Mouse (Mus musculus) hindbrain, embryonic 15.5 days (tissue): Measurements from ENCODE around the gene Cdsn. TPM values are rescaled to one million over a fixed set of nuclear protein-coding genes. Genes with fewer than 3 reads are reported as not detected.

Experiments used
- ATAC-seq: fragments of 200-750 bp; cut with Nextera tagmentation; 2 replicates; pipeline ENCODE4 v1.8.0; 2017; ENCODE audit warnings: low read depth, moderate number of reproducible peaks, moderate TSS enrichment; ENCODE audit not compliant: low FRiP score
- H3K27ac ChIP-seq: fragments of 300-500 bp; sonication (generic); replicated peaks from 2 replicates; pipeline ENCODE4 v1.5.1; 2015; ENCODE audit warnings: mild to moderate bottlenecking, inconsistent platforms
- H3K27me3 ChIP-seq: fragments of 300-500 bp; sonication (generic); 2 replicates; pipeline ENCODE4 v1.6.1; 2015; ENCODE audit warnings: control low read depth, inconsistent platforms
- H3K36me3 ChIP-seq: fragments of 300-500 bp; sonication (generic); 2 replicates; pipeline ENCODE4 v1.6.1; 2015; ENCODE audit warnings: control low read depth, inconsistent platforms
- H3K4me1 ChIP-seq: fragments of 300-500 bp; sonication (generic); replicated peaks from 2 replicates; pipeline ENCODE4 v1.6.1; 2015; ENCODE audit warnings: control low read depth, inconsistent platforms
- H3K4me2 ChIP-seq: fragments of 300-500 bp; sonication (generic); 2 replicates; pipeline ENCODE4 v1.6.1; 2015; ENCODE audit warnings: moderate library complexity, mild to moderate bottlenecking, inconsistent platforms
- H3K4me3 ChIP-seq: fragments of 300-500 bp; sonication (generic); 2 replicates; pipeline ENCODE4 v1.5.1; 2015; ENCODE audit warnings: mild to moderate bottlenecking, inconsistent platforms
- H3K9ac ChIP-seq: fragments of 300-500 bp; sonication (generic); 2 replicates; pipeline ENCODE4 v1.6.1; 2015; ENCODE audit warnings: inconsistent platforms
- H3K9me3 ChIP-seq: fragments of 300-500 bp; sonication (generic); 2 replicates; pipeline ENCODE4 v1.6.1; 2016; ENCODE audit warnings: control low read depth, inconsistent platforms
- WGBS: fragments of 180-500 bp; shearing (Covaris S2); methylation state at CpG from one replicate; pipeline ENCODE4 v1.1.7; 2015; 5-methylcytosine and 5-hydroxymethylcytosine counted together
- polyA plus RNA-seq: library from polyadenylated mRNA; unstranded; fragments of >200 nt; fragmentation: Nextera tagmentation; extraction: Ambion mirVana; gene quantifications from 2 replicates; pipeline ENCODE4 v1.2.1, GENCODE M21; 2015

Gene Cdsn
- polyA plus RNA-seq, 1 experiment from 2014 or later: 0.14 TPM

GRCm38 (mm10) chr17:35513886-35514285, 38.0 kb upstream of the Cdsn start:
- no peak overlapping the region for H3K4me3 ChIP-seq
- ATAC-seq: no peak
- H3K27me3 ChIP-seq: 0 out of 2 replicates have a peak, but pooled peaks cover 3% of the 10 kb centered on the region
- H3K27ac ChIP-seq: no peak overlapping the region
- no peak overlapping the region for H3K4me2 ChIP-seq
- peaks cover 20% of the 10 kb centered on the region for H3K4me1 ChIP-seq
- H3K9me3 ChIP-seq: no peaks in the 10 kb centered on the region
- H3K36me3 ChIP-seq: no peaks in the 10 kb centered on the region
- H3K9ac ChIP-seq: no peak overlapping the region
- 17% methylated on average over 2 of the region's 2 CpGs for WGBS

DNA sequence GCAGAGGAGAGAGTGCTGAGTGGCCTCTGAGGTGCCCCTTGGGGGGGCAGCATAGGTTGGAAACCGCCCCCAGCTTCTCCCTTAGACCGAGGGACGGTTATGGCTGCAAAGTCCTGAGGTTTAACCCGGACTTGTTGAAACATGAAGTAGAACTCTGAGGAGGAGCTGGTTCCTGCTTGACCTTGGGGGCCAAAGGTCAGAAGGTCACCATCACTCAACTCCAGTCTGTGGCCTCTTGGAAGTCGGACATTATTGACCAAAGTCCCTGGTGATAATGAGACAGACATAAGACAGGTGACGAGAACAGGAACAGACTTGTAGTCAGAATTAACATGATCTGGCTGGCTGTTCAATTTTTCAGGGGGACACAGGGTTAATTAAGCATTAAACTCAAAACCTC, 37.2 kb upstream of the Cdsn start:
- ATAC-seq: no peak
- Histone ChIP-seq H3K36me3 (no peaks in the 10 kb centered on the region), H3K9me3 (no peaks in the 10 kb centered on the region), H3K27me3 (no peaks in the 10 kb centered on the region), H3K27ac (no peak overlapping the region), H3K4me2 (peak overlapping the region; percentile 64), H3K4me3 (peak overlapping the region; percentile 71; the same call in 1 of the 2 replicates), H3K9ac (no peak overlapping the region), H3K4me1 (peaks cover 20% of the 10 kb centered on the region)
- 39% methylated on average over 6 of the region's 6 CpGs for WGBS

GRCm38 (mm10) chr17:35515911-35516640, 35.9 kb upstream of the Cdsn start:
- Histone ChIP-seq H3K4me3 (peak overlapping the region; percentile 71), H3K27me3 (no peaks in the 10 kb centered on the region), H3K9ac (peak overlapping the region; percentile 43), H3K4me1 (peaks cover 20% of the 10 kb centered on the region), H3K9me3 (no peaks in the 10 kb centered on the region), H3K4me2 (peak overlapping the region; percentile 64), H3K36me3 (no peaks in the 10 kb centered on the region), H3K27ac (no peak overlapping the region)
- peak; percentile 12 for ATAC-seq
- 5% methylated on average over 25 of the region's 25 CpGs for WGBS

DNA sequence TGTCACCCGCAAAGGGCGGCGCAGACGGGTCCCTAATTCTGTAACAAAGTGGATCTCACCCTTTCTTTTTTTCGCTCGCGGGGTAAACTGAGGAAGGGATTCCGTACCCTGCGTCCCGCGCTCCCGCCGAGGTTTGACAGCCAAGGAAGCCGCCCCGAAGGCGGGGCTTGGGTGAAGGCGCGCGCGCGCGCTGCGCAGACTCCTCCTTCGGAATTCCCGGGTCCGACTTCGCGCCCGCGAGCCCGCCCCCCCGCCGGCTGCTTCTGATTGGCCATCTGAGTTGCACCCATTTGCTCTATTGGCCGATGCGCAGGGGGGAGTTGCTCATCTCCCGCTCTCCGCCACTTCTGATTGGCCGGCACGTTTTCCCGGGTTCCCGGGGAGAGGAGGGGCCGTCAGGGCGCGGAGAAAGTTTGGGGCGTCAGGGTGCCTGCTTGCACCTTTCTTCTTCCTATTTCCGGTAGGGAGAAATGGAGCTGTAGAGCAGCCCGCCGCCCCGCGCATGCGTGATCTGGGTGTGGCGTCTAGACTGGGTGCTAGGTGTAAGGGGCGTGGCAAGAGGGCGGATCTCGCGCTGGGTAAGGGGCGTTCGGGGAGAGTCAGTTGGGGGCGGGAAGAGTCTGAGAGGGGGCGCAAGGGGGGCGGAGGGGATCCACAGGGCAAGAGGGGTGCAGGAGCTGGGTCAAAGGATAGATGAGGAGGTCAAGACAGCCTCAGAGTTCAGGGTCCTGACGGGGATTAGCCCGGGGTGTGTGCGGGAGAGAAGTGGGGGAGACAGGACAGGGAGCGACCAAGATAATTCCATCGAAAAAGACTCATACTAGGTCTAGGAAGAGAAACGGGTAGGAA, 35.1 kb upstream of the Cdsn start, which contains the start of the genes Tcf19 and Cchcr1:
Gene Tcf19, minus strand, starts transcription at position 173 of the 849 bp plus-strand sequence.
Gene Cchcr1, plus strand, starts transcription at position 449 of the 849 bp plus-strand sequence.
- H3K4me1 ChIP-seq: peaks cover 20% of the 10 kb centered on the region
- under 1% methylated on average over 67 of the region's 67 CpGs for WGBS
- H3K4me2 ChIP-seq: peak within 1 kb of the TSS; percentile 64
- peak within 1 kb of the TSS; percentile 43 for H3K9ac ChIP-seq
- H3K4me3 ChIP-seq: peak within 1 kb of the TSS; percentile 71
- peak; percentile 96 for ATAC-seq
- H3K36me3 ChIP-seq: no peaks in the 10 kb centered on the region
- H3K9me3 ChIP-seq: no peaks in the 10 kb centered on the region
- no peak within 1 kb of the TSS for H3K27ac ChIP-seq
- no peaks in the 10 kb centered on the region for H3K27me3 ChIP-seq

DNA sequence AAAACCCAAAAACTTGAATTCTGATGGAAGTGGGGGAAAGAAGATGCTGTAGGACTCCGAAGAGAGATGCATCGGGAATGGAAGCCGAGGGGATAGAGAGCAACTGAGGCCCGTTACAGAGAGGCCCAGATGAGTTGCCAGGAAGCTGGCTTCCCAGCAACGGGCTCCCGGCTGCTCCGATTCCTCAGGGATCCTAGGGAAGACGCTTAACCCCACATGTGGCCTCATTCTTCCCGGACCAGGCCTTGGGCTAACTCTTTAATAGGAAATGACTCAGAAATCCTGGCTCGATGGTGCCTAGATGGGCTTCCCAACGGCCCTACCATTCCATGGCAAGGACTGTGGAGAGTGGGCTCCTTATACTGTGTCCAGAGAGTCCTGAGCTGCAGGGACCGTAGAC, 34.4 kb upstream of the Cdsn start:
- no peaks in the 10 kb centered on the region for H3K36me3 ChIP-seq
- no peak for ATAC-seq
- H3K9ac ChIP-seq: peak overlapping the region; percentile 35
- no peak overlapping the region for H3K27ac ChIP-seq
- peak overlapping the region; percentile 64 for H3K4me2 ChIP-seq
- 6% methylated on average over 12 of the region's 12 CpGs for WGBS
- H3K4me1 ChIP-seq: peaks cover 20% of the 10 kb centered on the region
- peak overlapping the region; percentile 71 for H3K4me3 ChIP-seq
- H3K9me3 ChIP-seq: no peaks in the 10 kb centered on the region
- H3K27me3 ChIP-seq: no peaks in the 10 kb centered on the region

- H3K27me3 ChIP-seq: no peaks in the 10 kb centered on the region
- no peak overlapping the region for H3K9ac ChIP-seq
- no peaks in the 10 kb centered on the region for H3K4me1 ChIP-seq
- 76% methylated on average over 9 of the region's 9 CpGs for WGBS
- no peak overlapping the region for H3K4me2 ChIP-seq
- no peaks in the 10 kb centered on the region for H3K9me3 ChIP-seq
- ATAC-seq: no peak
- H3K36me3 ChIP-seq: no peaks in the 10 kb centered on the region
- no peak overlapping the region for H3K4me3 ChIP-seq
- H3K27ac ChIP-seq: no peak overlapping the region
Measured at GRCm38 (mm10) chr17:35524354-35524753, 27.6 kb upstream of the Cdsn start.

DNA sequence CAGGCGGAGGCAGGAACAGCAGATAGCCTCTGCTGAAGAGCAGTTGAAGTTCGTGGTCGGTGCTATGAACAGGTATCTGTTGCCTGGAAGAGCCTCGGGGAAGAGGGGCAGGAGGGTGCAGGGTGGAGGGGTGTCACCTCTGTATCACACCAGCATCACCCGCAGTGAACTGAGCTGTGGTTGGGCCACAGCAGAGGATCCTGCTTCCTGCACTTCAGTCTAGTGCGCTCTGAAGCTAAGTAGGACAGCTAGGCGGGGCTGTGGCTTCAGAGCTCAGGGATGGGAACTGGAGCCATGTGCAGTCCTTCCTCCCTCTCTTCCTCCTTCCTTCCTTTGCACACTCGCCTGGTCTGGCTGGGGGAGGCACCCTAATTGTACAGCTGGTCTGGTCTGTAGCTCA, 25.3 kb upstream of the Cdsn start:
- Histone ChIP-seq H3K27me3 (no peaks in the 10 kb centered on the region), H3K9me3 (no peaks in the 10 kb centered on the region), H3K4me3 (no peak overlapping the region), H3K4me2 (no peak overlapping the region), H3K9ac (no peak overlapping the region), H3K36me3 (no peaks in the 10 kb centered on the region), H3K27ac (no peak overlapping the region), H3K4me1 (peaks cover 7% of the 10 kb centered on the region; the same call in 1 of the 2 replicates)
- WGBS: 78% methylated on average over 8 of the region's 8 CpGs
- ATAC-seq: no peak

- no peak overlapping the region for H3K4me2 ChIP-seq
- no peak overlapping the region for H3K9ac ChIP-seq
- no peaks in the 10 kb centered on the region for H3K9me3 ChIP-seq
- no peak for ATAC-seq
- WGBS: 19% methylated on average over 3 of the region's 3 CpGs
- no peak overlapping the region for H3K27ac ChIP-seq
- H3K36me3 ChIP-seq: no peaks in the 10 kb centered on the region
- no peaks in the 10 kb centered on the region for H3K27me3 ChIP-seq
- peaks cover 7% of the 10 kb centered on the region; the same call in 1 of the 2 replicates for H3K4me1 ChIP-seq
- H3K4me3 ChIP-seq: no peak overlapping the region
Measured at GRCm38 (mm10) chr17:35532360-35532759, 19.6 kb upstream of the Cdsn start.

DNA sequence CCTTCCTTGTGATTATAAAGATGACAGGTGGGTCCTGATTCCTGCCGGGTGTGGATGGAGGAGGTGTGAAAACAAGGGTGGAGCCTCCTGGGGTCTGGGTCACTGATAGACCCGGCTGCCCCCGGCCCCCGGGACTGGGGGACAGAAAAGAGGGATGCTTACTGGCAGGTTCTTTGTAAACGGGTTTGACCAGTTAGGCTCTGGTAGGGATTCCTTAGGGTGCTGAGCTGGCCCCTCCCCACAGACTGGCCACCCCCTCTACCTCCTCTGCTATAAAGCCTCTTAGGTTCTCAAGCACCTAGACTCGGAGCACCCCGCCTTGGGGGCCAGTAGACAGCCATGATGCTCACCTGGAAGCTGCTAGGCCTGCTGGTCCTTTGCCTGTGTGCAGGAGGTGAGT, 19.0 kb upstream of the Cdsn start, which contains the start of gene Psors1c2:
Gene Psors1c2, plus strand, starts transcription at position 301 of the 400 bp plus-strand sequence.
- Histone ChIP-seq H3K4me3 (no peak within 1 kb of the TSS), H3K4me1 (peaks cover 7% of the 10 kb centered on the region; the same call in 1 of the 2 replicates), H3K27me3 (no peaks in the 10 kb centered on the region), H3K9ac (no peak within 1 kb of the TSS), H3K27ac (no peak within 1 kb of the TSS), H3K9me3 (no peaks in the 10 kb centered on the region), H3K36me3 (no peaks in the 10 kb centered on the region), H3K4me2 (no peak within 1 kb of the TSS)
- ATAC-seq: no peak
- WGBS: 59% methylated on average over 7 of the region's 7 CpGs

DNA sequence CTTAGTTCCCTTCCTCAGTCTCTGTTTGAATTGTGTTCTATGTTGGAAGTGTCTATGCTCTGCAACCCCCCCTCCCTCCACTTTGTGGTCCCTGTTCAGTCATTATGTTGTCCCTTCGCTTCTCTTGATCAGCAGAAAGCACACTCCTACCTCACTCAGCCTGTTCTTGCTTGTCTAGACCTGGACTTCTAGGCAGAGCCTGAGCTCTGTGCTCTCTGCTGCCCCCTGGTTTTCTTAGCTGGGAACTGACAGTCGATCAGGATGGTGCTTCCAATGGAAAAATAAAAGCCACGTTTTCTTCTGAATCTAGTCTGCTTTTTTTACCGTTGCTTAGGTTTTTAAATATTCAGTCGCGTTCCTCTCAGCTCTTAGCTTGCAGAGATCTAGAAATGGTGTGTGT, 17.6 kb upstream of the Cdsn start:
- WGBS: 14% methylated on average over 6 of the region's 6 CpGs
- Histone ChIP-seq H3K36me3 (no peaks in the 10 kb centered on the region), H3K9ac (no peak overlapping the region), H3K27me3 (no peaks in the 10 kb centered on the region), H3K9me3 (no peaks in the 10 kb centered on the region), H3K4me3 (no peak overlapping the region), H3K4me1 (peaks cover 7% of the 10 kb centered on the region; the same call in 1 of the 2 replicates), H3K4me2 (no peak overlapping the region), H3K27ac (no peak overlapping the region)
- peak; percentile 71; the same call in 1 of the 2 replicates for ATAC-seq

GRCm38 (mm10) chr17:35537421-35537820, 14.5 kb upstream of the Cdsn start:
- ATAC-seq: no peak
- H3K4me3 ChIP-seq: no peak overlapping the region
- H3K36me3 ChIP-seq: no peaks in the 10 kb centered on the region
- H3K27ac ChIP-seq: no peak overlapping the region
- H3K4me2 ChIP-seq: no peak overlapping the region
- H3K27me3 ChIP-seq: no peaks in the 10 kb centered on the region
- 90% methylated on average over 4 of the region's 4 CpGs for WGBS
- H3K9ac ChIP-seq: no peak overlapping the region
- no peaks in the 10 kb centered on the region for H3K9me3 ChIP-seq
- H3K4me1 ChIP-seq: no peaks in the 10 kb centered on the region

DNA sequence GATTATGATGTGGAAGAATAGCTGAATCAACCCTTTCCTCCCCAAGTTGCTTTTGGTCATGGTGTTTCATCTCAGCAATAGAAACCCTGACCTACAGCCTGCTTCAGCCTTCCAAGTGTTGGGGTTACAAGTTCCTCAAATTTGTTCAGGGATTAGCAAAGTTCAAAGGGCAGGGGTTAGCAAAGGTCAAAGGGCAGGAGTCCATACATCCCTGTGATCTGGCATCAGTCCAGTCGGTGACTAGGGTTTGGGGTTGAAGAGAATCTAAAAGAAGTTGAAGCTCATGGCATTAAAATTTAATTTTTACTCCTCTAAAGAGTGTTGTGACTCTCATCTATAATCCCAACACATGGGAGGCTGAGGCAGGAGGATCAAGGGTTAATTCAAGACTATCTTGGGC, 13.5 kb upstream of the Cdsn start:
- H3K4me3 ChIP-seq: no peak overlapping the region
- ATAC-seq: no peak
- H3K36me3 ChIP-seq: no peaks in the 10 kb centered on the region
- H3K27me3 ChIP-seq: no peaks in the 10 kb centered on the region
- WGBS: 89% methylated on average over 1 of the region's 1 CpGs
- H3K9ac ChIP-seq: no peak overlapping the region
- H3K4me1 ChIP-seq: peaks cover 8% of the 10 kb centered on the region
- no peak overlapping the region for H3K27ac ChIP-seq
- no peaks in the 10 kb centered on the region for H3K9me3 ChIP-seq
- H3K4me2 ChIP-seq: no peak overlapping the region
